Mouse (Mus musculus) embryonic facial prominence, embryonic 12.5 days (tissue): ENCODE measurements at regions not wholly inside any gene's neighbourhood (a gene's known extent, or its start where the extent isn't known, plus 50 kb on each side); places are given as distances from the start of the nearest gene placed in this dataset.

Experiments used
- ATAC-seq: fragments of 200-750 bp; cut with Nextera tagmentation; 2 replicates; pipeline ENCODE4 v1.8.0; 2017; ENCODE audit not compliant: insufficient number of reproducible peaks, insufficient read depth, low FRiP score, low TSS enrichment
- H3K27ac ChIP-seq: fragments of 300-500 bp; sonication (generic); 2 replicates; pipeline ENCODE4 v1.5.1; 2016; ENCODE audit warnings: mild to moderate bottlenecking
- H3K27me3 ChIP-seq: fragments of 300-500 bp; sonication (generic); 2 replicates; pipeline ENCODE4 v1.6.1; 2016; ENCODE audit warnings: mild to moderate bottlenecking, moderate library complexity
- H3K36me3 ChIP-seq: fragments of 300-500 bp; sonication (generic); 2 replicates; pipeline ENCODE4 v1.6.1; 2016; ENCODE audit warnings: mild to moderate bottlenecking
- H3K4me1 ChIP-seq: fragments of 300-500 bp; sonication (generic); 2 replicates; pipeline ENCODE4 v1.6.1; 2016
- H3K4me2 ChIP-seq: fragments of 300-500 bp; sonication (generic); replicated peaks from 2 replicates; pipeline ENCODE4 v1.6.1; 2016; ENCODE audit warnings: mild to moderate bottlenecking, moderate library complexity
- H3K4me3 ChIP-seq: fragments of 300-500 bp; sonication (generic); 2 replicates; pipeline ENCODE4 v1.5.1; 2016; ENCODE audit warnings: mild to moderate bottlenecking
- H3K9ac ChIP-seq: fragments of 300-500 bp; sonication (generic); 2 replicates; pipeline ENCODE4 v1.6.1; 2016; ENCODE audit warnings: mild to moderate bottlenecking, moderate library complexity
- H3K9me3 ChIP-seq: fragments of 300-500 bp; sonication (generic); 2 replicates; pipeline ENCODE4 v1.6.1; 2016; ENCODE audit warnings: mild to moderate bottlenecking, moderate library complexity
- WGBS: fragments of 180-500 bp; shearing (Covaris S2); methylation state at CpG from one replicate; pipeline ENCODE4 v1.1.7; 2016; 5-methylcytosine and 5-hydroxymethylcytosine counted together

- H3K36me3 ChIP-seq = no peaks in the 10 kb centered on the region
- ATAC-seq = no peak
- H3K4me3 ChIP-seq = no peak overlapping the region
- 75% methylated on average over 3 of the region's 3 CpGs for WGBS
- H3K4me2 ChIP-seq = no peak overlapping the region
- no peaks in the 10 kb centered on the region for H3K4me1 ChIP-seq
- no peak overlapping the region for H3K27ac ChIP-seq
- no peaks in the 10 kb centered on the region for H3K27me3 ChIP-seq
- H3K9ac ChIP-seq = no peak overlapping the region
- H3K9me3 ChIP-seq = no peaks in the 10 kb centered on the region
Observed at GRCm38 (mm10) chr16:44655306-44655705, 68.8 kb upstream of the Nepro start.

GRCm38 (mm10) chr16:44648547-44649223 is 75.4 kb upstream of the Nepro start:
- no peak for ATAC-seq
- no peak overlapping the region for H3K4me3 ChIP-seq
- no peak overlapping the region for H3K4me2 ChIP-seq
- 44% methylated on average over 2 of the region's 2 CpGs for WGBS
- H3K4me1 ChIP-seq = peaks cover 12% of the 10 kb centered on the region
- H3K9me3 ChIP-seq = no peaks in the 10 kb centered on the region
- H3K27me3 ChIP-seq = no peaks in the 10 kb centered on the region
- peak overlapping the region; percentile 54; the same call in 1 of the 2 replicates for H3K27ac ChIP-seq
- no peak overlapping the region for H3K9ac ChIP-seq
- no peaks in the 10 kb centered on the region for H3K36me3 ChIP-seq

GRCm38 (mm10) chr16:44643992-44644391 is 80.1 kb upstream of the Nepro start:
- no peak overlapping the region for H3K9ac ChIP-seq
- no peak for ATAC-seq
- H3K4me2 ChIP-seq = no peak overlapping the region
- no peaks in the 10 kb centered on the region for H3K27me3 ChIP-seq
- H3K9me3 ChIP-seq = no peaks in the 10 kb centered on the region
- H3K36me3 ChIP-seq = no peaks in the 10 kb centered on the region
- WGBS = 22% methylated on average over 4 of the region's 4 CpGs
- peaks cover 7% of the 10 kb centered on the region for H3K4me1 ChIP-seq
- H3K27ac ChIP-seq = peak overlapping the region; percentile 8; the same call in 1 of the 2 replicates
- H3K4me3 ChIP-seq = no peak overlapping the region

- H3K36me3 ChIP-seq = no peaks in the 10 kb centered on the region
- H3K27me3 ChIP-seq = no peaks in the 10 kb centered on the region
- 83% methylated on average over 3 of the region's 3 CpGs for WGBS
- no peak overlapping the region for H3K27ac ChIP-seq
- H3K4me2 ChIP-seq = no peak overlapping the region
- H3K9me3 ChIP-seq = no peaks in the 10 kb centered on the region
- no peak overlapping the region for H3K9ac ChIP-seq
- peaks cover 19% of the 10 kb centered on the region for H3K4me1 ChIP-seq
- ATAC-seq = no peak
- no peak overlapping the region for H3K4me3 ChIP-seq
Observed at GRCm38 (mm10) chr16:44637100-44637499, 78.4 kb upstream of the Boc start.

- Histone ChIP-seq H3K4me3 (no peak overlapping the region), H3K27ac (peak overlapping the region; percentile 68), H3K9ac (no peak overlapping the region), H3K36me3 (no peaks in the 10 kb centered on the region), H3K4me1 (peaks cover 44% of the 10 kb centered on the region), H3K9me3 (no peaks in the 10 kb centered on the region), H3K27me3 (no peaks in the 10 kb centered on the region), H3K4me2 (no peak overlapping the region)
- WGBS = 97% methylated on average over 4 of the region's 4 CpGs
- ATAC-seq = no peak
Observed at GRCm38 (mm10) chr16:44634486-44634885, 75.8 kb upstream of the Boc start.

- peak overlapping the region; percentile 23; the same call in 1 of the 2 replicates for H3K4me2 ChIP-seq
- H3K9ac ChIP-seq = no peak overlapping the region
- no peak for ATAC-seq
- no peaks in the 10 kb centered on the region for H3K27me3 ChIP-seq
- peak overlapping the region; percentile 97 for H3K27ac ChIP-seq
- 28% methylated on average over 9 of the region's 9 CpGs for WGBS
- H3K36me3 ChIP-seq = no peaks in the 10 kb centered on the region
- no peak overlapping the region for H3K4me3 ChIP-seq
- peaks cover 46% of the 10 kb centered on the region for H3K4me1 ChIP-seq
- H3K9me3 ChIP-seq = no peaks in the 10 kb centered on the region
Observed at GRCm38 (mm10) chr16:44633059-44633667, 74.5 kb upstream of the Boc start.

- Histone ChIP-seq H3K27me3 (no peaks in the 10 kb centered on the region), H3K9ac (no peak overlapping the region), H3K4me3 (no peak overlapping the region), H3K27ac (peak overlapping the region; percentile 97), H3K4me1 (peaks cover 46% of the 10 kb centered on the region), H3K4me2 (peak overlapping the region; percentile 23; the same call in 1 of the 2 replicates), H3K36me3 (no peaks in the 10 kb centered on the region), H3K9me3 (no peaks in the 10 kb centered on the region)
- 12% methylated on average over 9 of the region's 9 CpGs for WGBS
- ATAC-seq = peak; percentile 95
Observed at GRCm38 (mm10) chr16:44632330-44633058, 73.8 kb upstream of the Boc start.

GRCm38 (mm10) chr16:44631357-44632053 is 72.8 kb upstream of the Boc start:
- ATAC-seq = no peak
- H3K27me3 ChIP-seq = no peaks in the 10 kb centered on the region
- H3K36me3 ChIP-seq = no peaks in the 10 kb centered on the region
- H3K9ac ChIP-seq = no peak overlapping the region
- H3K4me3 ChIP-seq = no peak overlapping the region
- H3K4me2 ChIP-seq = no peak overlapping the region
- H3K27ac ChIP-seq = peak overlapping the region; percentile 97
- H3K9me3 ChIP-seq = no peaks in the 10 kb centered on the region
- peaks cover 46% of the 10 kb centered on the region for H3K4me1 ChIP-seq
- 43% methylated on average over 4 of the region's 4 CpGs for WGBS

GRCm38 (mm10) chr16:44630861-44631260 is 72.2 kb upstream of the Boc start:
- Histone ChIP-seq H3K9ac (no peak overlapping the region), H3K27me3 (no peaks in the 10 kb centered on the region), H3K4me3 (no peak overlapping the region), H3K36me3 (no peaks in the 10 kb centered on the region), H3K27ac (peak overlapping the region; percentile 97), H3K9me3 (no peaks in the 10 kb centered on the region), H3K4me1 (peaks cover 46% of the 10 kb centered on the region), H3K4me2 (no peak overlapping the region)
- 73% methylated on average over 9 of the region's 9 CpGs for WGBS
- no peak for ATAC-seq

- WGBS = 58% methylated on average over 9 of the region's 9 CpGs
- no peak overlapping the region for H3K27ac ChIP-seq
Observed at GRCm38 (mm10) chr16:44630426-44630825, 71.7 kb upstream of the Boc start.

GRCm38 (mm10) chr16:44629296-44630275 is 70.9 kb upstream of the Boc start:
- H3K27ac ChIP-seq = peak overlapping the region; percentile 50
- no peak overlapping the region for H3K4me3 ChIP-seq
- no peak overlapping the region for H3K9ac ChIP-seq
- no peak overlapping the region for H3K4me2 ChIP-seq
- peaks cover 46% of the 10 kb centered on the region for H3K4me1 ChIP-seq
- WGBS = 65% methylated on average over 8 of the region's 8 CpGs
- ATAC-seq = no peak
- H3K9me3 ChIP-seq = no peaks in the 10 kb centered on the region
- H3K27me3 ChIP-seq = no peaks in the 10 kb centered on the region
- no peaks in the 10 kb centered on the region for H3K36me3 ChIP-seq

More at GRCm38 (mm10) chr16:44630426-44630825, 71.7 kb upstream of the Boc start:
- no peaks in the 10 kb centered on the region for H3K27me3 ChIP-seq
- H3K36me3 ChIP-seq = no peaks in the 10 kb centered on the region
- H3K4me3 ChIP-seq = no peak overlapping the region
- H3K4me2 ChIP-seq = no peak overlapping the region
- no peak for ATAC-seq
- no peaks in the 10 kb centered on the region for H3K9me3 ChIP-seq
- no peak overlapping the region for H3K9ac ChIP-seq
- peaks cover 46% of the 10 kb centered on the region for H3K4me1 ChIP-seq
